ENCODE assay signal across 17 mouse cellular contexts in the genomic region with DNA sequence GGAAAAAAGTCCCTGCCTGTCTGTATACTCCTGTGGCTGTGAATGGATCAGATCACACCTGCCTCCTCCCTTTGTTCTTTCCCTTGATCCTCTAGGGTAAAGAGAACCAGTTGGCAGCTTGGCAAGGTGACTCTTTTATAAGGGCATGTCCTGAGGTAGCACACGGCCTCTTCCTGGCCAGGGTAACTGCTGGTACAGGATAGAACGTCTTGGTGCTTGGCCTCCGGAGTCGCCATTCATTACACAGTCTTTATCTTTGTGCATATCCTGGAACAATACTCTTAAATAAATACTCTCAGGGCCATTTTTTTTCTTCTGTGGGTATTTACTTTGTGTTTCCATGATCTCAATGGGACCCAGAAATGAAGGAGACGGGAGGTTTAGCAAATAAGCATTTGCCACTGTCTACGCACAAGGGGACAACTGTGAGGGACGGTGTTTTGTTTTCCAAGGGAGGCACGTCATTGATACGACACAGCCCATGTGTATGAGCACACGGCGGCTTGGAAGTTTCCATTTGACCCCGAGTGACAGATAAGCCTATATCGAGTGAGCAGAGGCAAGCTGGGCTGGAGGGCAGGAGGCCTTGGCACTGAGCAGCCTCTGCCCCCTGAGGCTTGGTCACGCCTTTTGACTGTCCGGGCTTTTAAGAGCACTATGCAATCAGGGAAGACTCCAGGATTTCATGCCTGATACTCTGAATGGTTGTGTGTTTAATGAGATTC.
A peak's percentile ranks its signal among the peaks of the same experiment; 100 is the strongest.
DNase-seq lines count a peak whose midpoint lies in the region; ATAC-seq and TF ChIP-seq lines count a peak whose summit lies in the region.
"Had no signal": no experiment of that assay in that cellular context is flagged by ENCODE, and none has a peak within 500 bp of the region (broad histone marks: within the 10 kb centered on the region; RNA-seq: fewer than 3 reads in every experiment).

No protein-coding gene starts in this region.

- H3K27ac ChIP-seq in hindbrain, embryonic 10.5 days, result no peak overlapping the region
- no peak overlapping the region for H3K27ac ChIP-seq in hindbrain, embryonic 14.5 days
- no peak overlapping the region for H3K27ac ChIP-seq in neural tube, embryonic 13.5 days (replicated peaks)
- no peak overlapping the region for H3K27ac ChIP-seq in midbrain, embryonic 14.5 days (replicated peaks; ENCODE audit: low read depth, low read length)
- no peak overlapping the region; the same call in 1 of the 2 replicates for H3K27ac ChIP-seq in stomach, postnatal 0 days (replicated peaks)
- H3K27ac ChIP-seq: forebrain, embryonic 12.5 days; heart, embryonic 15.5 days had no signal

- no peak overlapping the region for H3K4me2 ChIP-seq in hindbrain, embryonic 14.5 days (replicated peaks)
- H3K4me2 ChIP-seq in neural tube, embryonic 13.5 days, result no peak overlapping the region
- no peak overlapping the region for H3K4me2 ChIP-seq in midbrain, embryonic 14.5 days (ENCODE audit: low read length)
- H3K4me2 ChIP-seq in stomach, postnatal 0 days (replicated peaks; ENCODE audit: low read depth), result no peak overlapping the region
- H3K4me2 ChIP-seq: forebrain, embryonic 12.5 days; heart, embryonic 15.5 days had no signal

- WGBS in hindbrain, embryonic 10.5 days, result 49% methylated on average over 15 of the region's 15 CpGs
- WGBS in hindbrain, embryonic 14.5 days, result 27% methylated on average over 15 of the region's 15 CpGs
- 33% methylated on average over 15 of the region's 15 CpGs for WGBS in neural tube, embryonic 13.5 days
- 33% methylated on average over 15 of the region's 15 CpGs for WGBS in midbrain, embryonic 14.5 days
- WGBS in stomach, postnatal 0 days, result 42% methylated on average over 15 of the region's 15 CpGs

- peak; percentile 13 for DNase-seq in hindbrain, embryonic 10.5 days (ENCODE audit: low spot score)
- DNase-seq in hindbrain, embryonic 14.5 days (ENCODE audit: low spot score), result no peak
- no peak for DNase-seq in neural tube, embryonic 10.5 days (ENCODE audit: extremely low spot score, low spot score)
- DNase-seq in midbrain, embryonic 14.5 days, result peak; percentile 31
- peak; percentile 60 for DNase-seq in stomach, postnatal 0 days (ENCODE audit: low spot score)
- DNase-seq in yolk sac, embryonic 10.5 days (ENCODE audit: low spot score), result no peak
- DNase-seq: cerebellum, postnatal 10 days; gastrocnemius, postnatal 25 days; kidney, adult 9 months; lung, adult 2 months; retina, postnatal 1 day; thymus, postnatal 25 days had no signal

- peaks cover 25% of the 10 kb centered on the region for H3K4me1 ChIP-seq in hindbrain, embryonic 10.5 days (replicated peaks)
- no peaks in the 10 kb centered on the region for H3K4me1 ChIP-seq in hindbrain, embryonic 14.5 days (replicated peaks; ENCODE audit: control insufficient read depth, insufficient read depth, low read length)
- H3K4me1 ChIP-seq in neural tube, embryonic 13.5 days (replicated peaks), result peaks cover 8% of the 10 kb centered on the region
- peaks cover 8% of the 10 kb centered on the region; the same call in 1 of the 2 replicates for H3K4me1 ChIP-seq in midbrain, embryonic 14.5 days (ENCODE audit: control insufficient read depth, insufficient read depth, low read length)
- H3K4me1 ChIP-seq in stomach, postnatal 0 days (replicated peaks; ENCODE audit: control insufficient read depth, insufficient read depth), result no peaks in the 10 kb centered on the region

- no peak overlapping the region for H3K9ac ChIP-seq in hindbrain, embryonic 14.5 days
- H3K9ac ChIP-seq in neural tube, embryonic 13.5 days, result no peak overlapping the region
- H3K9ac ChIP-seq in midbrain, embryonic 14.5 days (replicated peaks; ENCODE audit: low read length), result no peak overlapping the region
- no peak overlapping the region for H3K9ac ChIP-seq in stomach, postnatal 0 days (ENCODE audit: low read length)
- H3K9ac ChIP-seq: forebrain, embryonic 12.5 days; heart, embryonic 15.5 days had no signal

- TF ChIP-seq CTCF in stomach, postnatal 0 days (IDR thresholded peaks at IDR 0.05; ENCODE audit: low read depth), result no peak

- no peaks in the 10 kb centered on the region for H3K9me3 ChIP-seq in hindbrain, embryonic 10.5 days
- no peaks in the 10 kb centered on the region for H3K9me3 ChIP-seq in hindbrain, embryonic 14.5 days (ENCODE audit: control insufficient read depth, low read length)
- no peaks in the 10 kb centered on the region for H3K9me3 ChIP-seq in neural tube, embryonic 13.5 days
- H3K9me3 ChIP-seq in midbrain, embryonic 14.5 days (ENCODE audit: control insufficient read depth, low read length), result no peaks in the 10 kb centered on the region
- no peaks in the 10 kb centered on the region for H3K9me3 ChIP-seq in stomach, postnatal 0 days (ENCODE audit: control insufficient read depth, low read length)
- H3K9me3 ChIP-seq: forebrain, embryonic 12.5 days; G1E; heart, embryonic 15.5 days had no signal

- no peak for TF ChIP-seq EP300 in stomach, postnatal 0 days (optimal IDR thresholded peaks at IDR 0.05)

- H3K36me3 ChIP-seq in hindbrain, embryonic 10.5 days, result no peaks in the 10 kb centered on the region
- H3K36me3 ChIP-seq in hindbrain, embryonic 14.5 days (replicated peaks; ENCODE audit: control insufficient read depth, insufficient read depth), result no peaks in the 10 kb centered on the region
- H3K36me3 ChIP-seq in neural tube, embryonic 13.5 days, result no peaks in the 10 kb centered on the region
- no peaks in the 10 kb centered on the region for H3K36me3 ChIP-seq in midbrain, embryonic 14.5 days (ENCODE audit: control insufficient read depth, insufficient read depth, low read length)
- no peaks in the 10 kb centered on the region for H3K36me3 ChIP-seq in stomach, postnatal 0 days (ENCODE audit: control insufficient read depth, insufficient read depth, low read length)
- H3K36me3 ChIP-seq: forebrain, embryonic 12.5 days; G1E; heart, embryonic 15.5 days had no signal

- H3K4me3 ChIP-seq in hindbrain, embryonic 10.5 days, result no peak overlapping the region
- no peak overlapping the region for H3K4me3 ChIP-seq in hindbrain, embryonic 14.5 days (replicated peaks; ENCODE audit: low read length)
- no peak overlapping the region for H3K4me3 ChIP-seq in neural tube, embryonic 13.5 days
- no peak overlapping the region for H3K4me3 ChIP-seq in midbrain, embryonic 14.5 days (replicated peaks; ENCODE audit: low read depth, low read length)
- H3K4me3 ChIP-seq in stomach, postnatal 0 days (ENCODE audit: low read depth, low read length), result no peak overlapping the region
- H3K4me3 ChIP-seq: forebrain, embryonic 12.5 days; heart, embryonic 15.5 days had no signal

- H3K27me3 ChIP-seq in hindbrain, embryonic 10.5 days (ENCODE audit: insufficient read depth, poor library complexity, severe bottlenecking), result no peaks in the 10 kb centered on the region
- no peaks in the 10 kb centered on the region; the same call in 1 of the 2 replicates for H3K27me3 ChIP-seq in hindbrain, embryonic 14.5 days (ENCODE audit: control insufficient read depth, insufficient read depth, low read length)
- no peaks in the 10 kb centered on the region for H3K27me3 ChIP-seq in neural tube, embryonic 13.5 days
- H3K27me3 ChIP-seq in midbrain, embryonic 14.5 days (ENCODE audit: control insufficient read depth, insufficient read depth, low read length), result no peaks in the 10 kb centered on the region
- no peaks in the 10 kb centered on the region for H3K27me3 ChIP-seq in stomach, postnatal 0 days (ENCODE audit: control insufficient read depth, insufficient read depth, low read length)

- no peak; the same call in 1 of the 2 replicates for ATAC-seq in hindbrain, embryonic 14.5 days (ENCODE audit: low FRiP score)
- ATAC-seq in neural tube, embryonic 13.5 days (ENCODE audit: low read depth), result peak; percentile 19; the same call in 1 of the 2 replicates
- no peak for ATAC-seq in midbrain, embryonic 14.5 days (ENCODE audit: low FRiP score, low TSS enrichment)
- peak; percentile 68 for ATAC-seq in stomach, postnatal 0 days (ENCODE audit: low FRiP score, low TSS enrichment)
- ATAC-seq: hindbrain, embryonic 16.5 days had no signal

Comparison
In these comparisons a context has a peak if more than half of its experiments do, and no peak if none do; other contexts are left out.
1. DNase-seq: peak in hindbrain, embryonic 10.5 days (single experiment), midbrain, embryonic 14.5 days (single experiment) and stomach, postnatal 0 days (single experiment); none in hindbrain, embryonic 14.5 days (single experiment), neural tube, embryonic 10.5 days (single experiment) and yolk sac, embryonic 10.5 days (single experiment).
2. ATAC-seq: peak in neural tube, embryonic 13.5 days (single experiment) and stomach, postnatal 0 days (single experiment); none in hindbrain, embryonic 14.5 days (single experiment) and midbrain, embryonic 14.5 days (single experiment).